Mouse (Mus musculus) hindbrain, embryonic 10.5 days (tissue): ENCODE data around the gene Mesp2. TPM values are rescaled to one million over a fixed set of nuclear protein-coding genes. Genes with fewer than 3 reads are reported as not detected.

ENCODE experiments used
- DNase-seq: peaks from one replicate; pipeline ENCODE4 v3.0.0-alpha.2; 2017; ENCODE audit warnings: low spot score
- H3K27ac ChIP-seq: fragments of 300-500 bp; sonication (generic); 2 replicates; pipeline ENCODE4 v1.5.1; 2016; ENCODE audit warnings: mild to moderate bottlenecking, moderate library complexity
- H3K27me3 ChIP-seq: fragments of 300-500 bp; sonication (generic); 2 replicates; pipeline ENCODE4 v1.6.1; 2016; ENCODE audit warnings: mild to moderate bottlenecking; ENCODE audit not compliant: poor library complexity, insufficient read depth, severe bottlenecking
- H3K36me3 ChIP-seq: fragments of 300-500 bp; sonication (generic); 2 replicates; pipeline ENCODE4 v1.6.1; 2016; ENCODE audit warnings: mild to moderate bottlenecking, moderate library complexity
- H3K4me1 ChIP-seq: fragments of 300-500 bp; sonication (generic); replicated peaks from 2 replicates; pipeline ENCODE4 v1.6.1; 2016; ENCODE audit warnings: mild to moderate bottlenecking
- H3K4me3 ChIP-seq: fragments of 300-500 bp; sonication (generic); 2 replicates; pipeline ENCODE4 v1.5.1; 2016; ENCODE audit warnings: mild to moderate bottlenecking, moderate library complexity
- H3K9me3 ChIP-seq: fragments of 300-500 bp; sonication (generic); 2 replicates; pipeline ENCODE4 v1.6.1; 2016; ENCODE audit warnings: mild to moderate bottlenecking, moderate library complexity
- WGBS: fragments of 180-500 bp; shearing (Covaris S2); methylation state at CpG from one replicate; pipeline ENCODE4 v1.1.7; 2016; 5-methylcytosine and 5-hydroxymethylcytosine counted together
- polyA plus RNA-seq: library from polyadenylated mRNA; unstranded; fragments of >200 nt; fragmentation: Nextera tagmentation; extraction: Ambion mirVana; gene quantifications from 2 replicates; pipeline ENCODE4 v1.2.1, GENCODE M21; 2016

The Mesp2 gene
- polyA plus RNA-seq, 1 experiment from 2014 or later: 0.55 TPM

- Histone ChIP-seq H3K27ac (no peak overlapping the region; the same call in 1 of the 2 replicates), H3K4me3 (no peak overlapping the region), H3K9me3 (no peaks in the 10 kb centered on the region), H3K36me3 (no peaks in the 10 kb centered on the region), H3K4me1 (peaks cover 15% of the 10 kb centered on the region), H3K27me3 (no peaks in the 10 kb centered on the region)
- 70% methylated on average over 11 of the region's 11 CpGs for WGBS
- DNase-seq: no peak
Measured at GRCm38 (mm10) chr7:79858202-79858934, 47.8 kb downstream of the Mesp2 start.

- no peaks in the 10 kb centered on the region for H3K9me3 ChIP-seq
- no peaks in the 10 kb centered on the region for H3K36me3 ChIP-seq
- 55% methylated on average over 9 of the region's 9 CpGs for WGBS
- H3K4me3 ChIP-seq: no peak overlapping the region
- H3K4me1 ChIP-seq: peaks cover 15% of the 10 kb centered on the region
- H3K27ac ChIP-seq: no peak overlapping the region
- no peaks in the 10 kb centered on the region for H3K27me3 ChIP-seq
- no peak for DNase-seq
Measured at GRCm38 (mm10) chr7:79858956-79859630, 48.6 kb downstream of the Mesp2 start.

GRCm38 (mm10) chr7:79860811-79861210 lies 50.3 kb downstream of the Mesp2 start, which contains the start of gene Anpep:
Gene Anpep, minus strand, starts transcription at chr7:79861059.
- Histone ChIP-seq H3K9me3 (no peaks in the 10 kb centered on the region), H3K27me3 (no peaks in the 10 kb centered on the region), H3K4me1 (peaks cover 15% of the 10 kb centered on the region), H3K4me3 (no peak within 1 kb of the TSS), H3K36me3 (no peaks in the 10 kb centered on the region), H3K27ac (no peak within 1 kb of the TSS)
- WGBS: 65% methylated on average over 9 of the region's 9 CpGs
- DNase-seq: no peak

- H3K27ac ChIP-seq: no peak overlapping the region
- no peaks in the 10 kb centered on the region for H3K27me3 ChIP-seq
- H3K4me1 ChIP-seq: peaks cover 20% of the 10 kb centered on the region
- H3K4me3 ChIP-seq: no peak overlapping the region
- H3K9me3 ChIP-seq: no peaks in the 10 kb centered on the region
- no peak for DNase-seq
- no peaks in the 10 kb centered on the region for H3K36me3 ChIP-seq
- 83% methylated on average over 8 of the region's 8 CpGs for WGBS
Measured at GRCm38 (mm10) chr7:79861794-79862193, 51.3 kb downstream of the Mesp2 start.

Other genes with a start within 250 kb of the Mesp2 start
- gene Rhcg, start 193.1 kb upstream of the Mesp2 start, polyA plus RNA-seq: 0.12 and 0.67 TPM in 2 replicates
- 16.1 and 16.5 TPM in 2 replicates for gene Ticrr, start 150.5 kb upstream of the Mesp2 start, polyA plus RNA-seq
- 5.2 and 5.9 TPM in 2 replicates for gene Kif7, start 95.0 kb upstream of the Mesp2 start, polyA plus RNA-seq
- not detected in 2 replicates for gene Plin1, start 77.8 kb upstream of the Mesp2 start, polyA plus RNA-seq
- gene Pex11a, start 67.6 kb upstream of the Mesp2 start, polyA plus RNA-seq: 8.0 and 8.3 TPM in 2 replicates
- 0.47 and 0.52 TPM in 2 replicates for gene Wdr93, start 67.6 kb upstream of the Mesp2 start, polyA plus RNA-seq
- gene Mesp1, start 16.9 kb upstream of the Mesp2 start, polyA plus RNA-seq: 0.12 TPM in 1 of 2 replicates, not detected in the other
- 4.3 and 5.6 TPM in 2 replicates for gene Anpep, start 50.3 kb downstream of the Mesp2 start, polyA plus RNA-seq
- 47.0 and 54.6 TPM in 2 replicates for gene Ap3s2, start 109.9 kb downstream of the Mesp2 start, polyA plus RNA-seq
- 23.3 and 24.7 TPM in 2 replicates for gene Arpin, start 124.6 kb downstream of the Mesp2 start, polyA plus RNA-seq
- gene Zfp710, start 214.1 kb downstream of the Mesp2 start, polyA plus RNA-seq: 37.5 and 39.3 TPM in 2 replicates